Mouse (Mus musculus): ENCODE measurements around the gene Cited4. TPM values are rescaled to one million over a fixed set of nuclear protein-coding genes. Genes with fewer than 3 reads are reported as not detected.

Cited4 gene
- total RNA-seq (2021) = 10 to 100 TPM; 31.6 to 52.2 TPM
- 39.9 and 51.2 TPM in 2 replicates for polyA plus RNA-seq (2012; rRNA removed)
- long read RNA-seq, transcript Cited4-201 (1 exons, 1,249 nt) = major isoform, 111 of 111 reads
- long read RNA-seq, partial matches to known transcripts = 0 of 111 reads
- long read RNA-seq, other reads (novel, unspliced or antisense) = 0 of 111 reads

GRCm38 (mm10) chr4:120666358-120667024 lies at the start of gene Cited4:
Gene Cited4 (plus strand): TSS chr4:120666572.
- H3K9ac ChIP-seq (ENCODE audit: low read depth, low read length) = peak within 1 kb of the TSS; percentile 87
- 1% methylated on average over 50 of the region's 50 CpGs for WGBS
- H3K36me3 ChIP-seq (ENCODE audit: control insufficient read depth, insufficient read depth, low read length) = no peaks in the 10 kb centered on the region
- peak within 1 kb of the TSS; percentile 84 for H3K27ac ChIP-seq
- peak within 1 kb of the TSS; percentile 73 for H3K4me3 ChIP-seq
- no peak for TF ChIP-seq CTCF (IDR thresholded peaks at IDR 0.05)
- TF ChIP-seq EP300 (IDR thresholded peaks at IDR 0.05; ENCODE audit: insufficient read depth, low read depth, low read length) = peak; percentile 47; the same call in 1 of the 2 replicates
- TF ChIP-seq POLR2A (IDR thresholded peaks at IDR 0.05; ENCODE audit: insufficient read depth, low read depth, low read length) = peak; percentile 98
- intact Hi-C loops (cut with DNase I) = loop anchor here (2.0 to 5.0 kb wide), 2 partner anchors 52 to 74 kb away; no protein-coding TSS in a partner anchor
- DNase-seq = peak; percentile 88 to 91
- no peaks in the 10 kb centered on the region; the same call in 1 of the 2 replicates for H3K4me1 ChIP-seq (ENCODE audit: control insufficient read depth, insufficient read depth, low read length)
- H3K27me3 ChIP-seq (ENCODE audit: control insufficient read depth, insufficient read depth, low read length) = no peaks in the 10 kb centered on the region
- H3K79me2 ChIP-seq (replicated peaks; ENCODE audit: control insufficient read depth, insufficient read depth, low read length) = no peaks in the 10 kb centered on the region

- H3K27me3 ChIP-seq (ENCODE audit: control insufficient read depth, insufficient read depth, low read length) = no peaks in the 10 kb centered on the region
- no peak overlapping the region for H3K9ac ChIP-seq (ENCODE audit: low read depth, low read length)
These were observed 38.6 kb upstream of the Cited4 start for GRCm38 (mm10) chr4:120627728-120628127.

GRCm38 (mm10) chr4:120630218-120630931 lies 36.0 kb upstream of the Cited4 start:
- no peaks in the 10 kb centered on the region for H3K36me3 ChIP-seq (ENCODE audit: control insufficient read depth, insufficient read depth, low read length)
- H3K79me2 ChIP-seq (replicated peaks; ENCODE audit: control insufficient read depth, insufficient read depth, low read length) = no peaks in the 10 kb centered on the region
- H3K27me3 ChIP-seq (ENCODE audit: control insufficient read depth, insufficient read depth, low read length) = no peaks in the 10 kb centered on the region
- H3K27ac ChIP-seq = no peak overlapping the region
- WGBS = 22% methylated on average over 8 of the region's 8 CpGs
- H3K4me3 ChIP-seq = no peak overlapping the region
- intact Hi-C loops (cut with DNase I) = no loop called here
- TF ChIP-seq CTCF (IDR thresholded peaks at IDR 0.05) (no peak), EP300 (IDR thresholded peaks at IDR 0.05; ENCODE audit: insufficient read depth, low read depth, low read length) (no peak), POLR2A (IDR thresholded peaks at IDR 0.05; ENCODE audit: insufficient read depth, low read depth, low read length) (no peak)
- DNase-seq = no peak
- no peaks in the 10 kb centered on the region for H3K4me1 ChIP-seq (ENCODE audit: control insufficient read depth, insufficient read depth, low read length)
- H3K9ac ChIP-seq (ENCODE audit: low read depth, low read length) = no peak overlapping the region

More at GRCm38 (mm10) chr4:120627728-120628127, 38.6 kb upstream of the Cited4 start:
- TF ChIP-seq CTCF (IDR thresholded peaks at IDR 0.05) = no peak
- no peak for TF ChIP-seq POLR2A (IDR thresholded peaks at IDR 0.05; ENCODE audit: insufficient read depth, low read depth, low read length)
- no peak for TF ChIP-seq EP300 (IDR thresholded peaks at IDR 0.05; ENCODE audit: insufficient read depth, low read depth, low read length)
- Histone ChIP-seq H3K36me3 (ENCODE audit: control insufficient read depth, insufficient read depth, low read length) (no peaks in the 10 kb centered on the region), H3K27ac (no peak overlapping the region), H3K4me1 (ENCODE audit: control insufficient read depth, insufficient read depth, low read length) (no peaks in the 10 kb centered on the region), H3K4me3 (no peak overlapping the region), H3K79me2 (replicated peaks; ENCODE audit: control insufficient read depth, insufficient read depth, low read length) (no peaks in the 10 kb centered on the region)
- DNase-seq = no peak
- WGBS = 62% methylated on average over 6 of the region's 6 CpGs
- intact Hi-C loops (cut with DNase I) = no loop called here

GRCm38 (mm10) chr4:120631828-120632227 lies 34.5 kb upstream of the Cited4 start:
- Histone ChIP-seq H3K27me3 (ENCODE audit: control insufficient read depth, insufficient read depth, low read length) (no peaks in the 10 kb centered on the region), H3K36me3 (ENCODE audit: control insufficient read depth, insufficient read depth, low read length) (no peaks in the 10 kb centered on the region), H3K27ac (no peak overlapping the region), H3K9ac (ENCODE audit: low read depth, low read length) (no peak overlapping the region), H3K4me1 (ENCODE audit: control insufficient read depth, insufficient read depth, low read length) (no peaks in the 10 kb centered on the region), H3K79me2 (replicated peaks; ENCODE audit: control insufficient read depth, insufficient read depth, low read length) (no peaks in the 10 kb centered on the region), H3K4me3 (no peak overlapping the region)
- 64% methylated on average over 6 of the region's 6 CpGs for WGBS
- DNase-seq = no peak
- TF ChIP-seq POLR2A (IDR thresholded peaks at IDR 0.05; ENCODE audit: insufficient read depth, low read depth, low read length) (no peak), CTCF (IDR thresholded peaks at IDR 0.05) (no peak), EP300 (IDR thresholded peaks at IDR 0.05; ENCODE audit: insufficient read depth, low read depth, low read length) (no peak)
- intact Hi-C loops (cut with DNase I) = no loop called here

- Histone ChIP-seq H3K36me3 (ENCODE audit: control insufficient read depth, insufficient read depth, low read length) (no peaks in the 10 kb centered on the region), H3K4me3 (no peak overlapping the region), H3K4me1 (ENCODE audit: control insufficient read depth, insufficient read depth, low read length) (no peaks in the 10 kb centered on the region), H3K27me3 (ENCODE audit: control insufficient read depth, insufficient read depth, low read length) (no peaks in the 10 kb centered on the region), H3K9ac (ENCODE audit: low read depth, low read length) (no peak overlapping the region), H3K27ac (no peak overlapping the region), H3K79me2 (replicated peaks; ENCODE audit: control insufficient read depth, insufficient read depth, low read length) (no peaks in the 10 kb centered on the region)
- DNase-seq = no peak
- TF ChIP-seq EP300 (IDR thresholded peaks at IDR 0.05; ENCODE audit: insufficient read depth, low read depth, low read length) (no peak), CTCF (IDR thresholded peaks at IDR 0.05) (no peak), POLR2A (IDR thresholded peaks at IDR 0.05; ENCODE audit: insufficient read depth, low read depth, low read length) (no peak)
- 54% methylated on average over 2 of the region's 2 CpGs for WGBS
- intact Hi-C loops (cut with DNase I) = no loop called here
These were observed 31.0 kb upstream of the Cited4 start for GRCm38 (mm10) chr4:120635351-120635750.

All from heart, adult 2 months (tissue).